Mouse (Mus musculus) gastrocnemius, adult 18-20 months (tissue): Measurements from ENCODE around the gene Fuk. TPM values are rescaled to one million over a fixed set of nuclear protein-coding genes. Genes with fewer than 3 reads are reported as not detected.
A peak's percentile ranks its signal among the peaks of the same experiment; 100 is the strongest.
"Not testable (repeated sequence)": the region's sequence is repeated elsewhere in the genome, so short reads cannot be mapped to it uniquely, and the experiment has no call there.

ENCODE experiments used
- DNase-seq: peaks from one replicate; pipeline ENCODE4 v3.0.0; 2021; ENCODE audit warnings: low spot score
- total RNA-seq, 2 experiments: library from RNA; stranded (reverse); gene quantifications; 2 replicates each; pipeline ENCODE4 v1.2.3; 2021

Fuk gene
- total RNA-seq, 2 experiments from 2014 or later = 3.6 to 4.4 TPM

GRCm38 (mm10) chr8:110881741-110882310 is 20.5 kb downstream of the Fuk start:
- DNase-seq = no peak

DNA sequence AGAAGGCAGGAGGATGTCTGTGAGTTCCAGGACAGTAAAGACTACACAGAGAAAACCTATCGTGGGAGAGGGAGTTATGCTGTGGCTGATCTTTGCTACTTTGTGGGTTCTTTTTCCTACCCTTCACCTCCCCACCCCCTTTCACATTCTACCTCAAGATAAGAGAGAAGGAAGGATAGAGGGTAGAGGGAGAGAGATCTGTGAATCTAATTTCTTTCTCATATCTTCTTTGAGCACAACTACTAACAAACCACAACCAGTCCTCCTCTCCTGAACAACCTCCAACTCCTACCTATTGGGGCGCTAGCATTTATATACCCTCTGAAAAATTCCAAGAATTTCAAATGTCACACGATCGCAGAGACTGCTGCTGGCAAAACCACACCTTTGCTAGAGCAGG is 24.4 kb downstream of the Fuk start:
- no peak for DNase-seq

- peak; percentile 52 for DNase-seq
Observed at GRCm38 (mm10) chr8:110870501-110870900, 31.8 kb downstream of the Fuk start.

GRCm38 (mm10) chr8:110861347-110862025 is 40.8 kb downstream of the Fuk start:
- not testable (repeated sequence) for DNase-seq

GRCm38 (mm10) chr8:110859651-110860501 is 42.4 kb downstream of the Fuk start:
- DNase-seq = no peak

- no peak for DNase-seq
Observed at GRCm38 (mm10) chr8:110856760-110857461, 45.4 kb downstream of the Fuk start.

GRCm38 (mm10) chr8:110856073-110856472 is 46.2 kb downstream of the Fuk start:
- not testable (repeated sequence) for DNase-seq

DNA sequence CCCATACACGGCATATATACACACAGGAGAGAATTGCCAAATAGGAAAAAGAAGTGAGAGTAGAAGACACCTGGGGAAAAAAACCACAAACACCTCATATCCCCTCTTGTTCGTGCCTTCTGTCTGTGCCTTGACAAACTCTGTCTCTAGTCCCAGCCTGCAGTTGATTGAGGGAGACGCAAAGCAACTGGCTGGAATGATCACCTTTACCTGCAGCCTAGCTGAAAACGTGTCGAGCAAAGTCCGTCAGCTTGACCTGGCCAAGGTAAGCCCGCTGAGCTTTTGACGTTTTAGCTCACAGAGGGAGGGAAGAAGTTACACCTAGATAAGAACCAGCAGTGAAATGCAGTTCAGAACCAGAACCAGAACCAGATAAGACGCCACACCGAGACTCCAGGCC is 51.1 kb downstream of the Fuk start:
- no peak for DNase-seq

DNA sequence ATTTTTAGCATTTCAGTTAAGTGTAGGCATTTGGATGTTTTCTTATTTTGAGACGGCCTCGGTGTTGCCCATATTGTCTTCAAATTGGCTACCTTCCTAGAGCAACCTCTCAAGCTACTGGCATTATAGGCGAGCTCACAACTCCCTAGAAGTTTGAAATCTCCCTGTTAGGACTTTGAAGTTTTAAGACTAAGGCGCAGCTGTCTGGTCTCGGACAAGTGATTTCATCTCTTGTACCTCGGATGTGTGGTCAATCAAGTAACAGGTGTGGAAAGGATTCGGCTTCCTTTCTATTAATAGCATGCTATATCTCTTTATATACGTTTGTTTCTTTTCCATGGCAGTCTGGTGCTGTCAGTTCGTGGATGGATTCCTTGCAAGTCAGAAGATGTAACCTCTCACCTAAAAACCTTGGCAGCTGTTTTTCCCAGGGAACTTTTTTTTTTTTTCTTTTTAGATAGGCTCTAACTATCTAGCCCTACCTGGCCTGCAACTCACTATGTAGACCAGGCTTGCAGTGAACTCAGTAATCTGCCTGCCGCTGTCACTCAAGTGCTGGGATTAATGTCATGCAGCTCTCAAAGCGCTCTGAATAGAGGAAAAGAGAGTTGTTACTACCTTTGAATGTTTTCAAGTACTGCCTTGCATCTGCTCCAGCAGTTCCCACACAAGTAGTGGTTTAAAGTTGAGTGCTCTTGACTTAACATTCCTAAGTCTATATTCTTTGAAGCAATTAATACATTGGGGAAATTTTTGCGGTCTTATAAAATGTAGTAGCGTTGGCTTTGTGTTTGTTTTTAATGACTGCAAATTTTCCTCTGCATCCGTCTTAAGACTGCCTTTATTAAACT is 54.4 kb downstream of the Fuk start:
- no peak for DNase-seq

- no peak for DNase-seq
Observed at GRCm38 (mm10) chr8:110847171-110847549, 55.1 kb downstream of the Fuk start.

DNA sequence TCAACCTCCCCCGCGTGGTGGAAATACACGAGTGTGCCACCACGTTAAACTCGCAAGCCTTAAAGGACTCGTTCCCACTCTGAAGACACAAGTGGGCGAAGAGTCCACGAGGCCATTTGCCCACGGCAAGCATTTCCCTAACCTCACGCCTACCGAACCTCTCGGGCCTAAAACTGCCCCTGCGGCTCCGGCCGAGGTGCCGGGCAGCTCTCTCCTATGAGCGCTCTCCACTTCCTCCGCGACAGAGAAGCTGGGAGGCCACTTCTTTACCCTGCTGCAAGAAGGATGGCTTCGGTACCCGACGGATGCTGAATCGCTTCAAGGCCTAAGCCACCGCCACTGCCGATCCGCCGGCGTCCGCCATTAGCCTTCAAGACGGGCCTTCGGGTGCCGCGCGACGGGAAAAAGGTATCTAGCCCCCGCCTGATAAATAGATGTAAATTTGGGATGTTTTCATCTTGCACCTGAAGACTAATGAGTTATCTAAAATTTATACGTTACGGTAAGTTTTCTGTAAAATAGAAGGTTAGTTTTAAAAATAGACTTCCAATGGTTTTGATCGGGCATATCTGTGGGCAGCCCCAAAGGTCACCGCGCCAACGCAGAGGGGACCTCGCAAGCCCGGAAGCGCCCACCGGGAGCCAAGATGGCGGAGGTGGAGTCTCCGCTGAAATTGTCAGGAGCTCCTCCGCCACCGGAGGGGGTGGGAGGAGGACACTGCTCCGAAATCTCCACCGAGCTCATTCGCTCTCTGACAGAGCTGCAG is 55.7 kb downstream of the Fuk start, which contains the start of the genes Cog4 and Sf3b3:
Cog4 (plus strand) TSS at position 196 of the 766 bp plus-strand sequence.
Sf3b3 (minus strand) TSS at position 383 of the 766 bp plus-strand sequence.
- DNase-seq = peak; percentile 89

DNA sequence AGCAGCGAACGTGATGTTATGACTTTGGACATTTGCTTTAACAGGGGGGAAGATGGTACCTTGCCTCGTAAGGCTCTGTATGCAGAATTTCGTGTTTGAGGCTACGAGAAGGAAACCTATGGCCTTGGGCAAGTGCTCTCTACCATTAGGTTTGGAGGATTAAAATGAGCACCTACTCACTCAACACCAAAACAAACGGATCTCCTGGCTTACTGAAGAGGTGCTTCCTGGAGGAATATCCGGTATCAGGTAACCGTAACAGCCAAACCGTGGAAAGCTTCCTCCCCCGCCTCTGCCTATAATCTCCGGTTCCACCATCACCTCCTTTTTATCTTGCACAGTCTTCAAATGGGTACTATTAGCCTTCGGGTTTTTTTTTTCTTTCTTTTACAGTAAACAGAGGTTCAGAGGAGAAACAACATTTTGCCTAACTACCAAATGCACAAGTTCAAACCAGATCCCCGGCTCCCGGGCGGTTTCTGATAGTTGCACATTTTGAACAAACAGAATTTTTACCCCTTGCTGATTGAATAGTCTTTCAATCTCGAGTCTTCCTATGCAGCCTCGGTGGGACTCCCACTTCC is 56.4 kb downstream of the Fuk start:
- DNase-seq = no peak

DNA sequence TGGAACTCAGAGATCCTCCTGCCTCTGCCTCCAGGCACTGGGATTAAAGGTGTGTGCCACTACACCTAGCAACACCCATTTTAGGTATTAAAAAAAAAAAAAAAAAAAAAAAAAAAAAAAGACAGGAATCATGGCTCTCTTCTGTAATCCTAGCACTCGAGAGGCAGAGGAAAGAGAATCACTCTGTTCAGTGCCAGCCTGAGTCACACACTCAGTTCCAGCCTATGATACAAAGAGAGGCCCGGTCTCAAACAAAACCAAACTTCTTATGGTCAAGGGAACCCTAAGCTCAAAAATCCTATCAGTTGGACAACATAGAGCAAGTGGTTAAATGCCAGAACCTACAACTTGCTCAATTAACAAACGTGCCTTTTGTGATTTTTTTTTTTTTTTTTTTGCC is 57.3 kb downstream of the Fuk start:
- no peak for DNase-seq

DNA sequence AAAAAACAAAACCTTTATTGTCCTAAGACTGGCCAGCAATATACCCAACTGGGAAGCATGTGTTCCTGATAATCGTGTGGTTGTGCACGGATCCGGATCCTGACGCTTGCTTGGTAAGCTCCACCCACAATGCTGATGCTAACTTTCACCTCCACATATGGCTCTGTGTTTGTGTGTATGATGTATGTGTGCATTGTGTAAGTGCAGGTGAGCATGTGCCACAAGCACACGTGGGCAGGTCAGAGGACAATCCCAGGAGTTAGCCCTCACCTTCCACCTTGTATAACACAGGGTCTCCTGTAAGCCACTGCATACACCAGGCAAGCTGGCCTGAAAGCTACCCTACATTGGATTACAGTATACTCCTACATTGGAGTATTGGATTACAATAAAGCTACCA is 59.1 kb downstream of the Fuk start:
- no peak for DNase-seq

- no peak for DNase-seq
Observed at GRCm38 (mm10) chr8:110842012-110842574, 60.2 kb downstream of the Fuk start.
